ENCODE assay signal across 27 mouse cellular contexts in the genomic region with DNA sequence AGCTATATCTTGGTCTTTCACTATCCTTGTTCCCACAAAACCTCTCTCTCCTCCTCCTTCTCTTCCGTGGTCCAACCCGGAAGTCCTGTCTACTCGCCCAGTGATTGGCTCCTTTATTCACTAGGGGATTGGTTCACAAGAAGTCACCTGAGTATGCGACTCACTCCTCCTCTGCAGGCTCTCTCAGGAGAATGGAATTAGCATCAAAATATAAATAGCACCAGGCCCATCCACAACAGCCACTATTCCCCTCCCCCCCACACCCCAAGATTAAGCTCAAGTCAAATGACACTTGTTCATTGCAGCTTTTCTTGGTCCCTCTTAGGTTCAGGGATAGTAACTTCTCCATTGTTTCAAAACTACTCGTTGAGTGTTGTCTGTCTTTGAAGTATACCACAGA. TPM values are rescaled to one million over a fixed set of nuclear protein-coding genes. Genes with fewer than 3 reads are reported as not detected.
"Had no signal": no experiment of that assay in that cellular context is flagged by ENCODE, and none has a peak within 500 bp of the region (broad histone marks: within the 10 kb centered on the region; RNA-seq: fewer than 3 reads in every experiment).

No protein-coding gene starts in this region.

- H3K27me3 ChIP-seq: lung, embryonic 15.5 days; megakaryocyte, embryonic 14.5 days; midbrain, embryonic 13.5 days; midbrain, embryonic 15.5 days; neural tube, embryonic 13.5 days; neural tube, embryonic 15.5 days had no signal

- H3K4me3 ChIP-seq: lung, embryonic 15.5 days; megakaryocyte, embryonic 14.5 days; midbrain, embryonic 13.5 days; midbrain, embryonic 15.5 days; myocyte; neural tube, embryonic 13.5 days; neural tube, embryonic 15.5 days had no signal

- H3K27ac ChIP-seq: lung, embryonic 15.5 days; macrophage; midbrain, embryonic 13.5 days; midbrain, embryonic 15.5 days; neural tube, embryonic 13.5 days; neural tube, embryonic 15.5 days had no signal

- H3K9me3 ChIP-seq: lung, embryonic 15.5 days; megakaryocyte, embryonic 14.5 days; midbrain, embryonic 13.5 days; midbrain, embryonic 15.5 days; neural tube, embryonic 13.5 days; neural tube, embryonic 15.5 days had no signal

- H3K9ac ChIP-seq: lung, embryonic 15.5 days; midbrain, embryonic 13.5 days; midbrain, embryonic 15.5 days; neural tube, embryonic 13.5 days; neural tube, embryonic 15.5 days had no signal

- H3K4me2 ChIP-seq: lung, embryonic 15.5 days; midbrain, embryonic 11.5 days; midbrain, embryonic 13.5 days; midbrain, embryonic 15.5 days; neural tube, embryonic 13.5 days; neural tube, embryonic 15.5 days had no signal

- H3K36me3 ChIP-seq: lung, embryonic 15.5 days; midbrain, embryonic 13.5 days; midbrain, embryonic 15.5 days; neural tube, embryonic 13.5 days; neural tube, embryonic 15.5 days had no signal

- H3K4me1 ChIP-seq: lung, embryonic 15.5 days; midbrain, embryonic 13.5 days; midbrain, embryonic 15.5 days; neural tube, embryonic 13.5 days had no signal

- DNase-seq: lung, adult 2 months; lung, postnatal 14 days; lung, postnatal 36 days; retina, postnatal 1 day; right cerebral cortex, adult 18-20 months; right cerebral cortex, postnatal 25 days; right cerebral cortex, postnatal 4 days; spleen, adult 18-20 months; thymus, adult 18-20 months; thymus, postnatal 14 days; thymus, postnatal 36 days had no signal

- ATAC-seq: lung, postnatal 0 days; midbrain, embryonic 13.5 days; midbrain, embryonic 15.5 days had no signal

RNA-seq across cellular contexts. Expression of gene Gm11042, which starts 5.8 kb away (rescaled TPM):
- total RNA-seq: megakaryocyte progenitor cell, adult 5-6 weeks had no signal
- polyA plus RNA-seq: lung, adult 2 months; lung, embryonic 15.5 days; lung, postnatal 0 days; macrophage; midbrain, embryonic 11.5 days; midbrain, embryonic 13.5 days; midbrain, embryonic 15.5 days; myocyte; neural tube, embryonic 11.5 days; neural tube, embryonic 13.5 days; neural tube, embryonic 15.5 days; small intestine, adult 2 months; stomach, embryonic 14.5 days; stomach, embryonic 16.5 days; thymus, postnatal 0 days had no signal
